17 mouse cellular contexts compared by ENCODE assay signal in genomic region chr9:62355763-62356162, GRCm38 (mm10).
"Had no signal": no experiment of that assay in that cellular context is flagged by ENCODE, and none has a peak within 500 bp of the region (broad histone marks: within the 10 kb centered on the region; RNA-seq: fewer than 3 reads in every experiment).

No protein-coding gene starts in this region.

- ATAC-seq: midbrain, embryonic 16.5 days had no signal

- H3K4me3 ChIP-seq: kidney, embryonic 15.5 days; limb, embryonic 15.5 days; liver, embryonic 15.5 days; lung, embryonic 15.5 days; megakaryocyte, embryonic 14.5 days; stomach, embryonic 15.5 days had no signal

- H3K9me3 ChIP-seq: kidney, embryonic 15.5 days; limb, embryonic 15.5 days; liver, embryonic 15.5 days; lung, embryonic 15.5 days; megakaryocyte, embryonic 14.5 days; stomach, embryonic 15.5 days had no signal

- H3K27me3 ChIP-seq: kidney, embryonic 15.5 days; limb, embryonic 15.5 days; liver, embryonic 15.5 days; lung, embryonic 15.5 days; megakaryocyte, embryonic 14.5 days; stomach, embryonic 15.5 days had no signal

- H3K9ac ChIP-seq: kidney, embryonic 15.5 days; limb, embryonic 15.5 days; liver, embryonic 15.5 days; lung, embryonic 15.5 days; stomach, embryonic 15.5 days had no signal

- H3K4me2 ChIP-seq: kidney, embryonic 15.5 days; limb, embryonic 15.5 days; liver, embryonic 15.5 days; lung, embryonic 15.5 days; midbrain, embryonic 11.5 days; stomach, embryonic 15.5 days had no signal

- H3K27ac ChIP-seq: kidney, embryonic 15.5 days; limb, embryonic 15.5 days; liver, embryonic 15.5 days; lung, embryonic 15.5 days; macrophage; stomach, embryonic 15.5 days had no signal

- H3K36me3 ChIP-seq: stomach, embryonic 15.5 days had no signal

- DNase-seq: kidney, adult 11 months; kidney, postnatal 14 days; layer of hippocampus, postnatal 36 days; lung, postnatal 14 days; retina, postnatal 1 day; right cerebral cortex, postnatal 4 days; spleen, adult 18-20 months; thymus, postnatal 36 days had no signal
